Mouse (Mus musculus) midbrain, embryonic 15.5 days (tissue): Measurements from ENCODE around the gene Plxna4. TPM values are rescaled to one million over a fixed set of nuclear protein-coding genes. Genes with fewer than 3 reads are reported as not detected.
A peak's percentile ranks its signal among the peaks of the same experiment; 100 is the strongest.

Experiments
- ATAC-seq: fragments of 200-750 bp; cut with Nextera tagmentation; replicated peaks from 2 replicates; pipeline ENCODE4 v1.8.0; 2017; ENCODE audit warnings: moderate TSS enrichment
- H3K27ac ChIP-seq: fragments of 300-500 bp; sonication (generic); 2 replicates; pipeline ENCODE4 v1.5.1; 2015; ENCODE audit warnings: mild to moderate bottlenecking, inconsistent platforms
- H3K27me3 ChIP-seq: fragments of 300-500 bp; sonication (generic); replicated peaks from 2 replicates; pipeline ENCODE4 v1.6.1; 2015; ENCODE audit warnings: inconsistent platforms
- H3K36me3 ChIP-seq: fragments of 300-500 bp; sonication (generic); replicated peaks from 2 replicates; pipeline ENCODE4 v1.6.1; 2015; ENCODE audit warnings: inconsistent platforms
- H3K4me1 ChIP-seq: fragments of 300-500 bp; sonication (generic); 2 replicates; pipeline ENCODE4 v1.6.1; 2015; ENCODE audit warnings: inconsistent platforms
- H3K4me2 ChIP-seq: fragments of 300-500 bp; sonication (generic); 2 replicates; pipeline ENCODE4 v1.6.1; 2015; ENCODE audit warnings: inconsistent platforms, mild to moderate bottlenecking, moderate library complexity
- H3K4me3 ChIP-seq: fragments of 300-500 bp; sonication (generic); 2 replicates; pipeline ENCODE4 v1.5.1; 2015; ENCODE audit warnings: mild to moderate bottlenecking, inconsistent platforms
- H3K9ac ChIP-seq: fragments of 300-500 bp; sonication (generic); 2 replicates; pipeline ENCODE4 v1.6.1; 2015; ENCODE audit warnings: mild to moderate bottlenecking, inconsistent platforms
- H3K9me3 ChIP-seq: fragments of 300-500 bp; sonication (generic); 2 replicates; pipeline ENCODE4 v1.6.1; 2016; ENCODE audit warnings: inconsistent platforms
- WGBS: fragments of 180-500 bp; shearing (Covaris S2); methylation state at CpG from one replicate; pipeline ENCODE4 v1.1.7; 2015; ENCODE audit warnings: mixed read lengths; 5-methylcytosine and 5-hydroxymethylcytosine counted together
- polyA plus RNA-seq: library from polyadenylated mRNA; unstranded; fragments of >200 nt; fragmentation: Nextera tagmentation; extraction: Ambion mirVana; gene quantifications from 2 replicates; pipeline ENCODE4 v1.2.1, GENCODE M21; 2015

Gene Plxna4
- polyA plus RNA-seq, 1 experiment from 2014 or later = 14.2 TPM

GRCm38 (mm10) chr6:32465129-32465528, 122.9 kb downstream of the Plxna4 start:
- Histone ChIP-seq H3K4me3 (no peak overlapping the region), H3K9me3 (no peaks in the 10 kb centered on the region), H3K27ac (no peak overlapping the region), H3K4me2 (no peak overlapping the region), H3K27me3 (no peaks in the 10 kb centered on the region), H3K36me3 (no peaks in the 10 kb centered on the region), H3K9ac (no peak overlapping the region), H3K4me1 (peaks cover 12% of the 10 kb centered on the region; the same call in 1 of the 2 replicates)
- WGBS = 80% methylated on average over 8 of the region's 8 CpGs
- ATAC-seq = no peak

GRCm38 (mm10) chr6:32464637-32465036, 123.4 kb downstream of the Plxna4 start:
- Histone ChIP-seq H3K4me2 (no peak overlapping the region), H3K4me1 (peaks cover 12% of the 10 kb centered on the region; the same call in 1 of the 2 replicates), H3K9me3 (no peaks in the 10 kb centered on the region), H3K4me3 (no peak overlapping the region), H3K9ac (no peak overlapping the region), H3K27ac (no peak overlapping the region), H3K27me3 (no peaks in the 10 kb centered on the region), H3K36me3 (no peaks in the 10 kb centered on the region)
- ATAC-seq = peak; percentile 53; the same call in 1 of the 2 replicates
- WGBS = 36% methylated on average over 8 of the region's 8 CpGs

GRCm38 (mm10) chr6:32464046-32464445, 123.9 kb downstream of the Plxna4 start:
- H3K36me3 ChIP-seq = no peaks in the 10 kb centered on the region
- no peaks in the 10 kb centered on the region for H3K9me3 ChIP-seq
- peaks cover 12% of the 10 kb centered on the region; the same call in 1 of the 2 replicates for H3K4me1 ChIP-seq
- H3K9ac ChIP-seq = no peak overlapping the region
- 32% methylated on average over 4 of the region's 4 CpGs for WGBS
- no peak overlapping the region for H3K27ac ChIP-seq
- ATAC-seq = no peak; the same call in 1 of the 2 replicates
- H3K4me2 ChIP-seq = no peak overlapping the region
- H3K4me3 ChIP-seq = no peak overlapping the region
- no peaks in the 10 kb centered on the region for H3K27me3 ChIP-seq

DNA sequence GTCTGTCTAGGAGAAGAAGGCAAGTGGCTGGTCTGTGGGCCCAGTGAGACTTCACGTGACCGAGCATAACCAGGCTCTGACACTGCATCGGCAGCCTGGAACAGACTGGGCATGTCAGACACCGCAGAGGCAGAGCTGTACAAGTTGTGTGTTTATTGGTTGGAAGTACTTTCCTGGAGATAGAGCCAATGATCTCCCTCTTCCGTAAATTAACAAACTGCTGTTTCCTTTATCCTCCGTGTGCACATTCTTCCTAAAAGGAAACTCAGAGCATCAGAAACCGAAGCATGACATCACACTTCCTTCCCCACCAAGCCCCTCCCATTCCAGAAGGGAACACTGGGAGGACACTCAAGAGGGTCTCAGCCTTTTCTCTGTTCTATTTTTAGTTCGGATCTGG, 127.6 kb downstream of the Plxna4 start:
- H3K27me3 ChIP-seq = no peaks in the 10 kb centered on the region
- H3K9ac ChIP-seq = no peak overlapping the region
- H3K36me3 ChIP-seq = no peaks in the 10 kb centered on the region
- no peak overlapping the region for H3K4me2 ChIP-seq
- H3K9me3 ChIP-seq = no peaks in the 10 kb centered on the region
- 81% methylated on average over 8 of the region's 8 CpGs for WGBS
- no peak overlapping the region for H3K4me3 ChIP-seq
- peaks cover 10% of the 10 kb centered on the region; the same call in 1 of the 2 replicates for H3K4me1 ChIP-seq
- no peak overlapping the region for H3K27ac ChIP-seq
- no peak for ATAC-seq

GRCm38 (mm10) chr6:32456641-32457040, 131.4 kb downstream of the Plxna4 start:
- Histone ChIP-seq H3K36me3 (no peaks in the 10 kb centered on the region), H3K4me3 (no peak overlapping the region), H3K27ac (no peak overlapping the region), H3K9ac (no peak overlapping the region), H3K27me3 (no peaks in the 10 kb centered on the region), H3K4me2 (no peak overlapping the region), H3K9me3 (no peaks in the 10 kb centered on the region), H3K4me1 (no peaks in the 10 kb centered on the region)
- WGBS = 65% methylated on average over 3 of the region's 3 CpGs
- no peak for ATAC-seq

GRCm38 (mm10) chr6:32451851-32452250, 136.1 kb downstream of the Plxna4 start:
- no peak overlapping the region for H3K9ac ChIP-seq

GRCm38 (mm10) chr6:32449237-32449963, 138.6 kb downstream of the Plxna4 start:
- Histone ChIP-seq H3K36me3 (no peaks in the 10 kb centered on the region), H3K9me3 (no peaks in the 10 kb centered on the region), H3K4me2 (no peak overlapping the region), H3K9ac (no peak overlapping the region), H3K27ac (no peak overlapping the region), H3K27me3 (no peaks in the 10 kb centered on the region), H3K4me1 (peaks cover 9% of the 10 kb centered on the region; the same call in 1 of the 2 replicates), H3K4me3 (no peak overlapping the region)
- 86% methylated on average over 8 of the region's 8 CpGs for WGBS
- no peak for ATAC-seq

More at GRCm38 (mm10) chr6:32451851-32452250, 136.1 kb downstream of the Plxna4 start:
- Histone ChIP-seq H3K4me2 (no peak overlapping the region), H3K9me3 (no peaks in the 10 kb centered on the region), H3K4me1 (no peaks in the 10 kb centered on the region), H3K36me3 (no peaks in the 10 kb centered on the region), H3K27ac (no peak overlapping the region), H3K27me3 (no peaks in the 10 kb centered on the region), H3K4me3 (no peak overlapping the region)
- ATAC-seq = no peak

- Histone ChIP-seq H3K36me3 (no peaks in the 10 kb centered on the region), H3K4me1 (peaks cover 11% of the 10 kb centered on the region; the same call in 1 of the 2 replicates), H3K9me3 (no peaks in the 10 kb centered on the region), H3K4me3 (no peak overlapping the region), H3K27ac (no peak overlapping the region), H3K4me2 (no peak overlapping the region), H3K27me3 (no peaks in the 10 kb centered on the region), H3K9ac (no peak overlapping the region)
- ATAC-seq = no peak
- 89% methylated on average over 3 of the region's 3 CpGs for WGBS
Observed at GRCm38 (mm10) chr6:32448787-32449186, 139.2 kb downstream of the Plxna4 start.

DNA sequence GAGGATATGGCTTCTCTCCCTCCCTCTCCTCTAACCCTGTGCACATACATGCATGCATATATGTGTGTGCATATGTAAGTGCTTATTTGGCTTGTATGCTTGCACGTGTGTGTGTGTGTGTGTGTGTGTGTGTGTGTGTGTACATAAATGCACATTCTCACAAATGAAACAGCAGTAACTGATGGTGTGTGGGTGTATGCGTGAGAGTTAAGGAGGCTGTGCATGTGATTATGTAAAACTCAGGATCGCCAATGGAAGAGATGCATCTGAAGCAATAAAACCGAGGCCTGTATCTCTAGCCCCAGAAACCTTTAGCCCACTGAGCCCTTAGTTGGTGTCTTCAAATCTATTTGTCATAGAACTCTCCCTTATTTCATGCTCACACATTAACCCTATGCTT, 141.7 kb downstream of the Plxna4 start:
- Histone ChIP-seq H3K9ac (no peak overlapping the region), H3K27ac (no peak overlapping the region), H3K27me3 (no peaks in the 10 kb centered on the region), H3K4me2 (no peak overlapping the region), H3K4me3 (no peak overlapping the region), H3K4me1 (peaks cover 11% of the 10 kb centered on the region; the same call in 1 of the 2 replicates), H3K36me3 (no peaks in the 10 kb centered on the region), H3K9me3 (no peaks in the 10 kb centered on the region)
- no peak for ATAC-seq
- WGBS = 81% methylated on average over 4 of the region's 4 CpGs

GRCm38 (mm10) chr6:32445246-32445645, 142.7 kb downstream of the Plxna4 start:
- no peaks in the 10 kb centered on the region for H3K9me3 ChIP-seq
- WGBS = 82% methylated on average over 2 of the region's 2 CpGs
- peaks cover 11% of the 10 kb centered on the region; the same call in 1 of the 2 replicates for H3K4me1 ChIP-seq
- no peaks in the 10 kb centered on the region for H3K27me3 ChIP-seq
- no peak overlapping the region for H3K27ac ChIP-seq
- no peak overlapping the region for H3K4me2 ChIP-seq
- H3K4me3 ChIP-seq = no peak overlapping the region
- H3K36me3 ChIP-seq = no peaks in the 10 kb centered on the region
- no peak overlapping the region for H3K9ac ChIP-seq
- no peak for ATAC-seq

- WGBS = 67% methylated on average over 2 of the region's 2 CpGs
- Histone ChIP-seq H3K4me3 (no peak overlapping the region), H3K27me3 (no peaks in the 10 kb centered on the region), H3K9ac (no peak overlapping the region), H3K36me3 (no peaks in the 10 kb centered on the region), H3K27ac (no peak overlapping the region), H3K9me3 (no peaks in the 10 kb centered on the region), H3K4me2 (no peak overlapping the region), H3K4me1 (peaks cover 11% of the 10 kb centered on the region; the same call in 1 of the 2 replicates)
- ATAC-seq = peak; percentile 65; the same call in 1 of the 2 replicates
Observed at GRCm38 (mm10) chr6:32444393-32444792, 143.6 kb downstream of the Plxna4 start.

DNA sequence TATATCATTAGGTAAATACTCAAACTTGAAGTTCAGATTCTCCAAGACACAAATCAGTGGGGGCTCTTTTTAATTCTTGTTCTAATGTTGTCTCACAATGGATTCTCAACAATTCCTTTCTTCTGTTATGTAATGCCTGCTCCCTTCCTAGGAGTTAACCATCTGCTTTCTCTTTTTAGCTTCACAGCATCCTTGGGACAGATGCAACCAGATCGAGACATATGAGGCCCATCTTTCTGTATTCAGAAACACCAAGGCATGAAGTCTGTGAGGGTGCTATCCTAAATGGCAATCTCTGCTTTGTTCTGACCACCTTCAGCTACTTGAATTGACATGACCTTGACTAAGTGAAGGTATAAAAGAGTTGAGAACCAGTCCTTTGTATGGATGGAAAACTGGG, 144.3 kb downstream of the Plxna4 start:
- Histone ChIP-seq H3K4me2 (no peak overlapping the region), H3K9me3 (no peaks in the 10 kb centered on the region), H3K4me1 (peaks cover 11% of the 10 kb centered on the region; the same call in 1 of the 2 replicates), H3K27ac (no peak overlapping the region), H3K4me3 (no peak overlapping the region), H3K9ac (no peak overlapping the region), H3K36me3 (no peaks in the 10 kb centered on the region), H3K27me3 (no peaks in the 10 kb centered on the region)
- 85% methylated on average over 1 of the region's 1 CpGs for WGBS
- no peak for ATAC-seq

DNA sequence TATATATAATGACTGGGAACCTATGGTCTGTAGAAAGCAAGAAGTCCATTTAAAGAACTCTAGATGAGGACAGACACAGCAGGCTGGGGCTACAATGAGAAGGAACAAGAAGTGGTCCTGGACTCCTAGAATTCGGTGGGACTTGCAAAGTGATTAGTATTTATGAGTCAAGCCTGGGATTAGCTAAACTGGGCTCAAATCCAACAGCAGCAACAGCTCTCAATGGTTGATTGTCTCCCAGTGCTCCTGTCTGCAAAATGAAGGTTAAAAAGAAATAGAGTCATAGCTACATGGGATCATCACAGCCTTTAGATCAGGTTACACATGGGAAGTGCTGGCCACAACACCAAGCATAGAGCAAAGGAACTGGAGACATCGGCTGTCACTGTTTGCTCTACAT, 148.6 kb downstream of the Plxna4 start:
- 63% methylated on average over 2 of the region's 2 CpGs for WGBS
- Histone ChIP-seq H3K9me3 (no peaks in the 10 kb centered on the region), H3K9ac (no peak overlapping the region), H3K4me2 (no peak overlapping the region), H3K27me3 (no peaks in the 10 kb centered on the region), H3K36me3 (no peaks in the 10 kb centered on the region), H3K4me1 (peaks cover 3% of the 10 kb centered on the region; the same call in 1 of the 2 replicates), H3K27ac (no peak overlapping the region), H3K4me3 (no peak overlapping the region)
- no peak for ATAC-seq
